Mouse (Mus musculus) heart, embryonic 11.5 days (tissue): ENCODE results near the gene P2ry14. TPM values are rescaled to one million over a fixed set of nuclear protein-coding genes. Genes with fewer than 3 reads are reported as not detected.
"Not testable (repeated sequence)": the region's sequence is repeated elsewhere in the genome, so short reads cannot be mapped to it uniquely, and the experiment has no call there.

ENCODE experiments used
- ATAC-seq: fragments of 200-750 bp; cut with Nextera tagmentation; replicated peaks from 2 replicates; pipeline ENCODE4 v1.8.0; 2017; ENCODE audit warnings: moderate library complexity; ENCODE audit not compliant: insufficient number of reproducible peaks, low FRiP score, low TSS enrichment
- H3K27ac ChIP-seq: fragments of 300-500 bp; sonication (generic); 2 replicates; pipeline ENCODE4 v1.5.1; 2014; ENCODE audit warnings: mild to moderate bottlenecking, low read depth, low read length
- H3K27me3 ChIP-seq: fragments of 300-500 bp; sonication (generic); 2 replicates; pipeline ENCODE4 v1.6.1; 2014; ENCODE audit warnings: mild to moderate bottlenecking, low read length, mixed read lengths; ENCODE audit not compliant: control insufficient read depth, insufficient read depth
- H3K36me3 ChIP-seq: fragments of 300-500 bp; sonication (generic); 2 replicates; pipeline ENCODE4 v1.6.1; 2014; ENCODE audit warnings: mild to moderate bottlenecking, low read length, moderate library complexity, mixed read lengths; ENCODE audit not compliant: control insufficient read depth, insufficient read depth
- H3K4me1 ChIP-seq: fragments of 300-500 bp; sonication (generic); 2 replicates; pipeline ENCODE4 v1.6.1; 2014; ENCODE audit warnings: low read length; ENCODE audit not compliant: control insufficient read depth, insufficient read depth
- H3K4me2 ChIP-seq: fragments of 300-500 bp; sonication (generic); 2 replicates; pipeline ENCODE4 v1.6.1; 2014; ENCODE audit warnings: mild to moderate bottlenecking, moderate library complexity
- H3K4me3 ChIP-seq: fragments of 300-500 bp; sonication (generic); 2 replicates; pipeline ENCODE4 v1.5.1; 2014; ENCODE audit warnings: low read depth, low read length
- H3K9ac ChIP-seq: fragments of 300-500 bp; sonication (generic); 2 replicates; pipeline ENCODE4 v1.6.1; 2014; ENCODE audit warnings: mild to moderate bottlenecking, low read depth, low read length, moderate library complexity
- H3K9me3 ChIP-seq: fragments of 300-500 bp; sonication (generic); replicated peaks from 2 replicates; pipeline ENCODE4 v1.6.1; 2016; ENCODE audit warnings: low read length; ENCODE audit not compliant: control insufficient read depth
- WGBS: fragments of 180-500 bp; shearing (Covaris S2); extraction: QIAGEN DNeasy Blood & Tissue Kit; methylation state at CpG from one replicate; pipeline ENCODE4 v1.1.7; 2014; ENCODE audit not compliant: insufficient replicate concordance; 5-methylcytosine and 5-hydroxymethylcytosine counted together
- polyA plus RNA-seq: library from polyadenylated mRNA; unstranded; fragments of >200 nt; fragmentation: Nextera tagmentation; extraction: Ambion mirVana; gene quantifications from 2 replicates; pipeline ENCODE4 v1.2.1, GENCODE M21; 2014

The P2ry14 gene
- polyA plus RNA-seq, 1 experiment from 2014 or later: 2.9 TPM

DNA sequence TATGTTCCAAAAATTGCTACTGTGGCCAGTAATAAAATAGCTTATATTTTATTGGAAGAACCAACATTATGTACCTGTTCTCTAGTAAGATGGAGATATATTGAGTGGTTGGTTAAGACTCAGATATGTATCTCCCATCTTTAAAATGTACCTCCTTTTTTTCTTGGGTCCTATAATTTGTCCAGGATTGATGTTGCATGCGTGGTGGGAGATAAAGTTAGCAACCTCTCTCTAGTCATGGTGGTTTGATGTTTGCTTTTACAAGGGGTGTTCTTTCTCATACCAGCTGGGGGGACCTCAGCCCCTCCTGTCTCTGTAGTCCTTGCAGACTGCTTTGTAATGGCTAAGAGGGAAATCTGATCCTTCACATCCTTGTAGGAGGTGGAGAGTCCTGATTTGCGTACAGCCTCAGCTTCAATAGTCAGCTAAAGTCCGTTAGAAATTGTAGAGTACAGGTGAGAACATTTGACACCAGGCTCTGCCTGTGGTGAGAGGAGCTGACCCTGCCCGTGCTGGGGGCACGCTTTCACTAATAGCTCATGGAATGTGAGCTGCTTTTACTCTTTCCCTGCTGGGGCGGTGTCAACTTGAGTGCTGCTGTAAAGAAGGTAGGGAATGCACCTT is 73.0 kb downstream of the P2ry14 start:
- no peaks in the 10 kb centered on the region for H3K36me3 ChIP-seq
- peaks cover 11% of the 10 kb centered on the region for H3K4me1 ChIP-seq
- H3K4me2 ChIP-seq: no peak overlapping the region
- no peak for ATAC-seq
- H3K9me3 ChIP-seq: no peaks in the 10 kb centered on the region
- no peak overlapping the region for H3K9ac ChIP-seq
- WGBS: 19% methylated on average over 6 of the region's 6 CpGs
- no peaks in the 10 kb centered on the region for H3K27me3 ChIP-seq
- no peak overlapping the region for H3K4me3 ChIP-seq
- H3K27ac ChIP-seq: no peak overlapping the region

DNA sequence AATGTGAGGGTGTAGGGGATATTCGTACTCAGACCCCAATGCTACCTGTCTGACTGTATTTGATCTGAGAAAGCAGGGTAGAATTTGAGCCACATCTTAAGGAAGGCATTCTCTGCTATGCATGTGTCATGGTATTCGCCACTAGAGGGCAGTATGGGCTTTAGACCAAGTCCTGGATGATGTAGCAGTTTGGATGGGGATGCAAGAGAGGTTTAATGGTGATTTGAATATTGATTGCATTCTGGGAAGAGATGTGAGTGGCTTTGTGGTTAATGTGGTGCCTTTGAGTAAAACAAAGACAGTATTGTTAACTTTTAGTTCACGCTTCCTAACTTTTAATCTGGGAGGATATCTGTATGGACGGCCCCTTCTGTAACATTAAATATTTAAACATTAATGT is 74.1 kb downstream of the P2ry14 start:
- H3K36me3 ChIP-seq: no peaks in the 10 kb centered on the region
- H3K9me3 ChIP-seq: no peaks in the 10 kb centered on the region
- no peak overlapping the region for H3K4me3 ChIP-seq
- H3K9ac ChIP-seq: no peak overlapping the region
- no peak for ATAC-seq
- H3K27me3 ChIP-seq: no peaks in the 10 kb centered on the region
- H3K27ac ChIP-seq: no peak overlapping the region
- 47% methylated on average over 4 of the region's 4 CpGs for WGBS
- no peak overlapping the region for H3K4me2 ChIP-seq
- H3K4me1 ChIP-seq: peaks cover 11% of the 10 kb centered on the region

DNA sequence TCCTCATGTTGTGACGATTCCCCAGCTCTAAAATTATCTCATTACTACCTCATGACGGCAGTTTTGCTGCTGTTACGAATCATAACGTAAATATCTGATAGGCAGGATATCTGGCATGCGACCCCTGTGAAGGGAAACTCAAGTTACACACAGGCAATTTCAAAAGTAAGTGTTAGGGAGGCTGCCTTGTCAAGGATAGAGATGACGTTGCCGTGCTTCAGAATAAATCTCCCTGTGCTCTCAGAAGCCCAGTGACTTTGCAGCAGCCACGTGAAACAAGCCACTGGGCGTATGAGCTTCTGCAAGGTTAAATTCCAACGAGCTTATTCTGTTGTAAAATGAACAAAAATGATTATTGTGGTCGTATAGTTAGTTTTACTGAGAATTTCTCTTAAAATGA is 74.8 kb downstream of the P2ry14 start:
- no peak overlapping the region for H3K27ac ChIP-seq
- H3K4me1 ChIP-seq: peaks cover 11% of the 10 kb centered on the region
- no peaks in the 10 kb centered on the region for H3K9me3 ChIP-seq
- WGBS: 68% methylated on average over 11 of the region's 11 CpGs
- no peaks in the 10 kb centered on the region for H3K36me3 ChIP-seq
- H3K4me2 ChIP-seq: no peak overlapping the region
- H3K9ac ChIP-seq: no peak overlapping the region
- no peak overlapping the region for H3K4me3 ChIP-seq
- H3K27me3 ChIP-seq: no peaks in the 10 kb centered on the region
- no peak for ATAC-seq

DNA sequence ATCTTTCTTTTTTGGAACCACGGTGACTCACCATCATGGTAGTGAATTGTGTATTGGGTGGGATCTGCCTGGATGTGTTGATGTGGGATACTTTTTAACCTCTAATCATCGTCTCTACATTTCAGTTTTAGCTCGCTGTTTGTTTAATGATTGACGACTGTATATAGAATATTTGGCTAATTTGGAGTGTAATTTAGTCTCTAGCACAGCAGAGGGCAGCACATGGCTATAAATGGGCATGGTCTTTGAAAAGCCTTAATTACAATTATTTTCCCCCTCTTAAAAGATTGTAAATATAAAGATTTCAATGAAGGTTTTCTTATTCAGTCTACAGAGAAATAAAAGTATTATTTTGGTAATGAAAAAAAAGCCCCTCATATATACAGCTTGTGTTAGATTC is 76.1 kb downstream of the P2ry14 start:
- H3K27me3 ChIP-seq: no peaks in the 10 kb centered on the region
- no peak overlapping the region for H3K4me3 ChIP-seq
- H3K36me3 ChIP-seq: no peaks in the 10 kb centered on the region
- ATAC-seq: no peak
- H3K9me3 ChIP-seq: no peaks in the 10 kb centered on the region
- 59% methylated on average over 4 of the region's 4 CpGs for WGBS
- no peak overlapping the region for H3K9ac ChIP-seq
- H3K4me1 ChIP-seq: peaks cover 11% of the 10 kb centered on the region
- H3K4me2 ChIP-seq: no peak overlapping the region
- H3K27ac ChIP-seq: no peak overlapping the region

DNA sequence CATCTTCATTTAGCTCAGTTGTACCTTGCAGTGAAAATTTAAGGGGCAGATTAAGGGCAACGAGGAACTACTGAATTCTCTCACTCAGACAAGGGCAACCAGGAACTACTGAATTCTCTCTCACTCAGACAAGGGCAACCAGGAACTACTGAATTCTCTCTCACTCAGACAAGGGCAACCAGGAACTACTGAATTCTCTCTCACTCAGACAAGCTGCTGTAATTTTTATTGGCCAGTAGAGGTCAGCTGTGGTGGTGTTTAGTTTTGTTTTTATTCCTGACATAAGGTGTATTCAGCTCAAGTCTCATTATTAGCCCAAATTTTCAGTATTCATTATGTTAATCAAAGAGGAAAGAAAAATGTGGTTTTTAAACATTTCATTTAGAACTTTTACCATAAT is 84.3 kb downstream of the P2ry14 start:
- not testable (repeated sequence) for H3K4me1 ChIP-seq, H3K36me3 ChIP-seq, H3K9me3 ChIP-seq, H3K4me2 ChIP-seq, H3K4me3 ChIP-seq, H3K27me3 ChIP-seq, H3K9ac ChIP-seq, H3K27ac ChIP-seq, ATAC-seq
- 65% methylated on average over 1 of the region's 1 CpGs for WGBS

DNA sequence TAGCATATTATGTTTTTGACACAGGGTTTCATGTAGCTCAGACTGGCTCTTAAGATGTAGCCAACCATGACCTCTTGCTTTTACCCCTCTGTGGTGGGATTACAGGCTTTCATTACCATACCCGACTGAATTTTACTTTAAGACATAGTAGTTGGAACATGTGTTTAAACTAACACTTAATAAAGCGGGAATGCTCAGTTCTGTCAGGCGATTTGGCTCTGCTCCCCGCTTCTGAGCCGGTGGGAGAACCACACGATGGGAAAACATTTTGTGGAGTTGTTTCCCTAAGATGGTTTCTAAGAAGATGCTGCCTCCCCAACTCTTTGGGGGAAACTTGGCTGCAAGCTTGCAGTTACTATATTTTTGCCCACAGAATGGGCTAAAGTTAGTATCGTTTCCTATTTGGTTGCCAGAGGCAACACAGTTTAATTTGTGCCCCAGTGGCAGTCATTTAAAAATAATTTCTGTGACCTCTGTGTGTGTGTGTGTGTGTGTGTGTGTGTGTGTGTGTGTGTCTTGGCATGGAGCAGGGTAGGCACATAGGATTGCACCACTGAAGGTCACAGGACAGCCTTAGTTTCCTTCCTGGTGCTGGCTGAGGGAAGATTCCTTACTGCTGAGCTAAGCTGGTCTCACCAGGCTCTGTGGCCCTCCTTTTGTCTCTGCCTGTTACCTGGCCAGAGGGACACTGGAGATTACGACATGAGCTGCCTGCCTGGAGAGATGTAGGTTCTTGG is 86.7 kb downstream of the P2ry14 start:
- no peak overlapping the region for H3K9ac ChIP-seq
- no peaks in the 10 kb centered on the region for H3K9me3 ChIP-seq
- no peaks in the 10 kb centered on the region for H3K4me1 ChIP-seq
- ATAC-seq: no peak
- no peaks in the 10 kb centered on the region for H3K27me3 ChIP-seq
- H3K27ac ChIP-seq: no peak overlapping the region
- 82% methylated on average over 8 of the region's 8 CpGs for WGBS
- H3K36me3 ChIP-seq: no peaks in the 10 kb centered on the region
- H3K4me2 ChIP-seq: no peak overlapping the region
- no peak overlapping the region for H3K4me3 ChIP-seq

DNA sequence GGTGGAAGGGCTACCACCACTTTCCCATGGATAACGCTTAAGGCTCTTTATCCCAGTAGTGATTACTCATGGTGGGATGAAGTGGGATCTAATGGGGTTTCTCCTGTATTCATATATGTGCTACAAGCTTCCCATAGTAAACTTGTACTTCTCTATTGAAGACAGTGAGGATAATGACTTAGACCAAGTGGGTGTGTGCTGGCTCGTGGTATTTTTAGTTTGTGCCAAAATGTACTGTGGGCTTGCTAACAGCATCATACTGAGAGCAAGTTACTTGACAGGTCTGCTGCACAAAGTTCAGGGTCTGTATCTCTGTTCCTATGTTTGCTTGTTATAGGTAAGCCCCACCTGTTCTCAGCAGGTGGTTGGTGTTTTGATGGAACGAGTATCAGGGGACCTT is 87.5 kb downstream of the P2ry14 start:
- Histone ChIP-seq H3K27me3 (no peaks in the 10 kb centered on the region), H3K4me2 (no peak overlapping the region), H3K9me3 (no peaks in the 10 kb centered on the region), H3K27ac (no peak overlapping the region), H3K4me1 (no peaks in the 10 kb centered on the region), H3K4me3 (no peak overlapping the region), H3K36me3 (no peaks in the 10 kb centered on the region), H3K9ac (no peak overlapping the region)
- ATAC-seq: no peak
- WGBS: 83% methylated on average over 3 of the region's 3 CpGs
